In genomic region chr5:110653686-110654085, GRCm38 (mm10) we compare ENCODE assay signal across 8 mouse cellular contexts. TPM values are rescaled to one million over a fixed set of nuclear protein-coding genes. Genes with fewer than 3 reads are reported as not detected.
DNase-seq lines count a peak whose midpoint lies in the region; ATAC-seq and TF ChIP-seq lines count a peak whose summit lies in the region.

No protein-coding gene starts in this region.

- no peak for DNase-seq in kidney, adult 8-10 months
- DNase-seq in midbrain, embryonic 14.5 days = no peak
- DNase-seq in thymus, postnatal 14 days = no peak
- no peak for DNase-seq in left cerebral cortex, adult 18-20 months (ENCODE audit: low spot score in 2 of 2)
- DNase-seq in cerebellum, postnatal 10 days = no peak

- H3K9ac ChIP-seq in kidney, embryonic 14.5 days (ENCODE audit: low read depth, low read length) = peak overlapping the region; percentile 88
- H3K9ac ChIP-seq in hindbrain, embryonic 16.5 days (ENCODE audit: low read depth, low read length) = peak overlapping the region; percentile 91
- H3K9ac ChIP-seq in midbrain, embryonic 14.5 days (replicated peaks; ENCODE audit: low read length) = peak overlapping the region; percentile 73

- no peak overlapping the region for H3K27ac ChIP-seq in kidney, embryonic 14.5 days (ENCODE audit: low read depth, low read length)
- H3K27ac ChIP-seq in bone marrow macrophage, adult 2 months (ENCODE audit: insufficient read depth, low read depth, low read length) = no peak overlapping the region
- peak overlapping the region; percentile 9; the same call in 1 of the 2 replicates for H3K27ac ChIP-seq in hindbrain, embryonic 16.5 days (ENCODE audit: low read depth, low read length)
- no peak overlapping the region; the same call in 1 of the 2 replicates for H3K27ac ChIP-seq in midbrain, embryonic 14.5 days (replicated peaks; ENCODE audit: low read depth, low read length)

- peak overlapping the region; percentile 99 for H3K4me3 ChIP-seq in kidney, embryonic 14.5 days (ENCODE audit: low read length)
- peak overlapping the region; percentile 91 for H3K4me3 ChIP-seq in bone marrow macrophage, adult 2 months (ENCODE audit: insufficient read depth, low read length)
- peak overlapping the region; percentile 98 for H3K4me3 ChIP-seq in hindbrain, embryonic 16.5 days (ENCODE audit: low read length)
- peak overlapping the region; percentile 96 for H3K4me3 ChIP-seq in midbrain, embryonic 14.5 days (replicated peaks; ENCODE audit: low read depth, low read length)

- H3K27me3 ChIP-seq in kidney, embryonic 14.5 days (ENCODE audit: control insufficient read depth, insufficient read depth, low read length) = no peaks in the 10 kb centered on the region
- no peaks in the 10 kb centered on the region for H3K27me3 ChIP-seq in hindbrain, embryonic 16.5 days (replicated peaks; ENCODE audit: control insufficient read depth, insufficient read depth, low read length)
- H3K27me3 ChIP-seq in midbrain, embryonic 14.5 days (ENCODE audit: control insufficient read depth, insufficient read depth, low read length) = no peaks in the 10 kb centered on the region

- peaks cover 67% of the 10 kb centered on the region for H3K36me3 ChIP-seq in kidney, embryonic 14.5 days (ENCODE audit: control insufficient read depth, insufficient read depth, low read length)
- peaks cover 48% of the 10 kb centered on the region for H3K36me3 ChIP-seq in hindbrain, embryonic 16.5 days (ENCODE audit: control insufficient read depth, insufficient read depth, low read length)
- peaks cover 71% of the 10 kb centered on the region for H3K36me3 ChIP-seq in midbrain, embryonic 14.5 days (ENCODE audit: control insufficient read depth, insufficient read depth, low read length)

- no peak for TF ChIP-seq CTCF in bone marrow macrophage, adult 2 months (IDR thresholded peaks at IDR 0.05; ENCODE audit: low read depth, low read length)

- H3K4me1 ChIP-seq in kidney, embryonic 14.5 days (ENCODE audit: control insufficient read depth, insufficient read depth, low read length) = peaks cover 6% of the 10 kb centered on the region
- H3K4me1 ChIP-seq in bone marrow macrophage, adult 2 months (ENCODE audit: control insufficient read depth, insufficient read depth, low read length) = peaks cover 9% of the 10 kb centered on the region; the same call in 1 of the 2 replicates
- peaks cover 16% of the 10 kb centered on the region for H3K4me1 ChIP-seq in hindbrain, embryonic 16.5 days (ENCODE audit: control insufficient read depth, insufficient read depth, low read depth, low read length)
- peaks cover 9% of the 10 kb centered on the region for H3K4me1 ChIP-seq in midbrain, embryonic 14.5 days (ENCODE audit: control insufficient read depth, insufficient read depth, low read length)

- ATAC-seq in kidney, embryonic 14.5 days (ENCODE audit: low FRiP score, low TSS enrichment) = peak; percentile 36
- peak; percentile 40; the same call in 1 of the 2 replicates for ATAC-seq in hindbrain, embryonic 16.5 days
- peak; percentile 64; the same call in 1 of the 2 replicates for ATAC-seq in midbrain, embryonic 14.5 days (ENCODE audit: low FRiP score, low TSS enrichment)

- H3K4me2 ChIP-seq in kidney, embryonic 14.5 days (replicated peaks; ENCODE audit: low read depth, low read length) = peak overlapping the region; percentile 93
- H3K4me2 ChIP-seq in hindbrain, embryonic 16.5 days (ENCODE audit: low read length) = peak overlapping the region; percentile 92
- peak overlapping the region; percentile 66 for H3K4me2 ChIP-seq in midbrain, embryonic 14.5 days (ENCODE audit: low read length)

- H3K9me3 ChIP-seq in kidney, embryonic 14.5 days (ENCODE audit: control insufficient read depth, low read length) = no peaks in the 10 kb centered on the region
- no peaks in the 10 kb centered on the region for H3K9me3 ChIP-seq in hindbrain, embryonic 16.5 days (ENCODE audit: control insufficient read depth, low read length)
- no peaks in the 10 kb centered on the region for H3K9me3 ChIP-seq in midbrain, embryonic 14.5 days (ENCODE audit: control insufficient read depth, low read length)

- WGBS in kidney, embryonic 14.5 days = under 1% methylated on average over 35 of the region's 37 CpGs
- WGBS in hindbrain, embryonic 16.5 days = under 1% methylated on average over 37 of the region's 37 CpGs
- 1% methylated on average over 37 of the region's 37 CpGs for WGBS in midbrain, embryonic 14.5 days

- TF ChIP-seq POLR2A in bone marrow macrophage, adult 2 months (IDR thresholded peaks at IDR 0.05; ENCODE audit: borderline replicate concordance, low read depth, low read length) = no peak

RNA-seq across cellular contexts. Expression of gene Ddx51, which starts 0.4 kb away (rescaled TPM):
- 23.9 and 31.1 TPM in 2 replicates for polyA plus RNA-seq in kidney, embryonic 14.5 days (2014; fragmentation: Nextera tagmentation; extraction: Ambion mirVana)
- polyA plus RNA-seq in bone marrow macrophage, adult 2 months (2012; ENCODE audit: insufficient read depth, insufficient read length, missing spikeins) = 10.1 and 13.6 TPM in 2 replicates
- polyA plus RNA-seq in hindbrain, embryonic 16.5 days (2015; fragmentation: Nextera tagmentation; extraction: Ambion mirVana) = 13.2 and 16.4 TPM in 2 replicates
- polyA plus RNA-seq in midbrain, embryonic 14.5 days (2014; fragmentation: Nextera tagmentation; extraction: Ambion mirVana) = 16.2 and 21.7 TPM in 2 replicates
- 10 to 100 TPM; 22.2 to 24.7 TPM for total RNA-seq in left cerebral cortex, adult 18-20 months (2021)

RNA-seq across cellular contexts. Expression of gene Noc4l, which starts 0.5 kb away (rescaled TPM):
- polyA plus RNA-seq in kidney, embryonic 14.5 days (2014; fragmentation: Nextera tagmentation; extraction: Ambion mirVana) = 47.4 and 61.4 TPM in 2 replicates
- polyA plus RNA-seq in bone marrow macrophage, adult 2 months (2012; ENCODE audit: insufficient read depth, insufficient read length, missing spikeins) = 12.9 and 16.1 TPM in 2 replicates
- 48.5 and 49.2 TPM in 2 replicates for polyA plus RNA-seq in hindbrain, embryonic 16.5 days (2015; fragmentation: Nextera tagmentation; extraction: Ambion mirVana)
- 38.1 and 41.3 TPM in 2 replicates for polyA plus RNA-seq in midbrain, embryonic 14.5 days (2014; fragmentation: Nextera tagmentation; extraction: Ambion mirVana)
- total RNA-seq in left cerebral cortex, adult 18-20 months (2021) = 10 to 100 TPM; 25.2 to 28.3 TPM
